19 mouse cellular contexts compared by ENCODE assay signal in genomic region chr3:66802538-66802937, GRCm38 (mm10).
"Had no signal": no experiment of that assay in that cellular context is flagged by ENCODE, and none has a peak within 500 bp of the region (broad histone marks: within the 10 kb centered on the region; RNA-seq: fewer than 3 reads in every experiment).

No protein-coding gene starts in this region.

- H3K36me3 ChIP-seq: limb, embryonic 12.5 days; limb, embryonic 15.5 days; midbrain, embryonic 12.5 days; neural tube, embryonic 13.5 days had no signal

- H3K4me2 ChIP-seq: limb, embryonic 12.5 days; limb, embryonic 15.5 days; liver, embryonic 11.5 days; lung, embryonic 14.5 days; midbrain, embryonic 12.5 days; neural tube, embryonic 13.5 days had no signal

- H3K4me3 ChIP-seq: left cerebral cortex, adult 2 months; limb, embryonic 12.5 days; limb, embryonic 15.5 days; midbrain, embryonic 12.5 days; myocyte; neural tube, embryonic 13.5 days had no signal

- H3K27me3 ChIP-seq: midbrain, embryonic 12.5 days; neural tube, embryonic 13.5 days had no signal

- H3K9ac ChIP-seq: limb, embryonic 12.5 days; limb, embryonic 15.5 days; liver, embryonic 14.5 days; liver, postnatal 0 days; lung, embryonic 14.5 days; midbrain, embryonic 12.5 days; neural tube, embryonic 13.5 days had no signal

- H3K27ac ChIP-seq: left cerebral cortex, adult 2 months; limb, embryonic 12.5 days; limb, embryonic 15.5 days; liver, embryonic 14.5 days; macrophage; midbrain, embryonic 12.5 days; neural tube, embryonic 13.5 days; stomach, postnatal 0 days had no signal

- H3K9me3 ChIP-seq: limb, embryonic 12.5 days; limb, embryonic 15.5 days; midbrain, embryonic 12.5 days; neural tube, embryonic 13.5 days had no signal

- ATAC-seq: intestine, postnatal 0 days; liver, postnatal 0 days; lung, postnatal 0 days; midbrain, embryonic 16.5 days had no signal

- DNase-seq: kidney, postnatal 14 days; layer of hippocampus, postnatal 36 days; liver, postnatal 0 days; lung, embryonic 14.5 days; thymus, adult 2 months; thymus, postnatal 14 days had no signal
